14 mouse cellular contexts compared by ENCODE assay signal in genomic region chr8:71282621-71283020, GRCm38 (mm10). TPM values are rescaled to one million over a fixed set of nuclear protein-coding genes. Genes with fewer than 3 reads are reported as not detected.
A peak's percentile ranks its signal among the peaks of the same experiment; 100 is the strongest.
DNase-seq lines count a peak whose midpoint lies in the region; ATAC-seq and TF ChIP-seq lines count a peak whose summit lies in the region.
"Had no signal": no experiment of that assay in that cellular context is flagged by ENCODE, and none has a peak within 500 bp of the region (broad histone marks: within the 10 kb centered on the region; RNA-seq: fewer than 3 reads in every experiment).

No protein-coding gene starts in this region.

- H3K9me3 ChIP-seq in embryonic facial prominence, embryonic 13.5 days = no peaks in the 10 kb centered on the region
- no peaks in the 10 kb centered on the region for H3K9me3 ChIP-seq in embryonic facial prominence, embryonic 10.5 days
- no peaks in the 10 kb centered on the region for H3K9me3 ChIP-seq in embryonic facial prominence, embryonic 14.5 days (ENCODE audit: control insufficient read depth, low read length)
- no peaks in the 10 kb centered on the region for H3K9me3 ChIP-seq in midbrain, embryonic 10.5 days (replicated peaks)
- no peaks in the 10 kb centered on the region for H3K9me3 ChIP-seq in midbrain, postnatal 0 days (ENCODE audit: low read length)
- no peaks in the 10 kb centered on the region for H3K9me3 ChIP-seq in hindbrain, embryonic 10.5 days
- H3K9me3 ChIP-seq: forebrain, embryonic 15.5 days; megakaryocyte, embryonic 14.5 days; neural tube, embryonic 13.5 days had no signal

- 0 out of 2 replicates have a peak overlapping the region, but pooled peaks have one; percentile 3 for H3K9ac ChIP-seq in embryonic facial prominence, embryonic 13.5 days
- no peak overlapping the region for H3K9ac ChIP-seq in embryonic facial prominence, embryonic 14.5 days (ENCODE audit: low read depth, low read length)
- no peak overlapping the region for H3K9ac ChIP-seq in midbrain, postnatal 0 days (replicated peaks; ENCODE audit: low read length, poor library complexity, severe bottlenecking)
- H3K9ac ChIP-seq: forebrain, embryonic 15.5 days; neural tube, embryonic 13.5 days had no signal

- 55% methylated on average over 5 of the region's 5 CpGs for WGBS in embryonic facial prominence, embryonic 13.5 days
- 81% methylated on average over 5 of the region's 5 CpGs for WGBS in embryonic facial prominence, embryonic 10.5 days
- WGBS in embryonic facial prominence, embryonic 14.5 days = 53% methylated on average over 5 of the region's 5 CpGs
- WGBS in midbrain, embryonic 10.5 days = 81% methylated on average over 5 of the region's 5 CpGs
- 70% methylated on average over 5 of the region's 5 CpGs for WGBS in midbrain, postnatal 0 days
- WGBS in hindbrain, embryonic 10.5 days = 88% methylated on average over 5 of the region's 5 CpGs

- no peaks in the 10 kb centered on the region for H3K27me3 ChIP-seq in embryonic facial prominence, embryonic 13.5 days
- no peaks in the 10 kb centered on the region for H3K27me3 ChIP-seq in embryonic facial prominence, embryonic 10.5 days (replicated peaks; ENCODE audit: low read depth, poor library complexity, severe bottlenecking)
- H3K27me3 ChIP-seq in embryonic facial prominence, embryonic 14.5 days (replicated peaks; ENCODE audit: control insufficient read depth, insufficient read depth, low read length) = no peaks in the 10 kb centered on the region
- no peaks in the 10 kb centered on the region for H3K27me3 ChIP-seq in midbrain, embryonic 10.5 days (ENCODE audit: low read depth, poor library complexity, severe bottlenecking)
- no peaks in the 10 kb centered on the region for H3K27me3 ChIP-seq in midbrain, postnatal 0 days (ENCODE audit: insufficient read depth, low read length)
- H3K27me3 ChIP-seq in hindbrain, embryonic 10.5 days (ENCODE audit: insufficient read depth, poor library complexity, severe bottlenecking) = no peaks in the 10 kb centered on the region
- H3K27me3 ChIP-seq: forebrain, embryonic 15.5 days; megakaryocyte, embryonic 14.5 days; neural tube, embryonic 13.5 days had no signal

- no peak for ATAC-seq in embryonic facial prominence, embryonic 13.5 days (ENCODE audit: insufficient number of reproducible peaks, insufficient read depth, low FRiP score, low TSS enrichment, low read depth)
- peak; percentile 47; the same call in 1 of the 2 replicates for ATAC-seq in embryonic facial prominence, embryonic 14.5 days (ENCODE audit: low read depth)
- ATAC-seq in midbrain, postnatal 0 days (ENCODE audit: low FRiP score) = no peak
- ATAC-seq: forebrain, embryonic 15.5 days had no signal

- H3K27ac ChIP-seq in embryonic facial prominence, embryonic 13.5 days = peak overlapping the region; percentile 22; the same call in 1 of the 2 replicates
- H3K27ac ChIP-seq in embryonic facial prominence, embryonic 10.5 days (replicated peaks) = no peak overlapping the region
- H3K27ac ChIP-seq in embryonic facial prominence, embryonic 14.5 days (replicated peaks; ENCODE audit: low read depth, low read length) = no peak overlapping the region; the same call in 1 of the 2 replicates
- H3K27ac ChIP-seq in midbrain, embryonic 10.5 days (replicated peaks) = no peak overlapping the region
- no peak overlapping the region for H3K27ac ChIP-seq in midbrain, postnatal 0 days (ENCODE audit: low read depth, low read length)
- H3K27ac ChIP-seq in hindbrain, embryonic 10.5 days = no peak overlapping the region
- H3K27ac ChIP-seq: forebrain, embryonic 15.5 days; layer of hippocampus, adult 2 months; neural tube, embryonic 13.5 days had no signal

- no peak for DNase-seq in embryonic facial prominence, embryonic 10.5 days (ENCODE audit: low spot score)
- peak; percentile 69 for DNase-seq in embryonic facial prominence, embryonic 14.5 days (ENCODE audit: low spot score)
- DNase-seq in heart, postnatal 10 days = peak; percentile 67 to 68
- DNase-seq in lung, postnatal 14 days = peak; percentile 30
- no peak for DNase-seq in midbrain, embryonic 10.5 days (ENCODE audit: low spot score)
- no peak for DNase-seq in midbrain, postnatal 0 days (ENCODE audit: low spot score)
- DNase-seq in hindbrain, embryonic 10.5 days (ENCODE audit: low spot score) = no peak
- DNase-seq: kidney, adult 11 months; right cerebral cortex, postnatal 14 days had no signal

- no peak overlapping the region for H3K4me3 ChIP-seq in embryonic facial prominence, embryonic 13.5 days
- no peak overlapping the region for H3K4me3 ChIP-seq in embryonic facial prominence, embryonic 10.5 days
- H3K4me3 ChIP-seq in embryonic facial prominence, embryonic 14.5 days (ENCODE audit: low read depth, low read length) = no peak overlapping the region
- H3K4me3 ChIP-seq in midbrain, embryonic 10.5 days = no peak overlapping the region
- no peak overlapping the region for H3K4me3 ChIP-seq in midbrain, postnatal 0 days (ENCODE audit: low read depth, low read length)
- no peak overlapping the region for H3K4me3 ChIP-seq in hindbrain, embryonic 10.5 days
- H3K4me3 ChIP-seq: forebrain, embryonic 15.5 days; layer of hippocampus, adult 2 months; neural tube, embryonic 13.5 days had no signal

- H3K36me3 ChIP-seq in embryonic facial prominence, embryonic 13.5 days = no peaks in the 10 kb centered on the region
- peaks cover 4% of the 10 kb centered on the region for H3K36me3 ChIP-seq in embryonic facial prominence, embryonic 10.5 days (replicated peaks)
- H3K36me3 ChIP-seq in embryonic facial prominence, embryonic 14.5 days (ENCODE audit: control insufficient read depth, insufficient read depth, low read length) = no peaks in the 10 kb centered on the region
- H3K36me3 ChIP-seq in midbrain, embryonic 10.5 days = peaks cover 3% of the 10 kb centered on the region; the same call in 1 of the 2 replicates
- no peaks in the 10 kb centered on the region; the same call in 1 of the 2 replicates for H3K36me3 ChIP-seq in midbrain, postnatal 0 days (ENCODE audit: insufficient read depth, low read length)
- H3K36me3 ChIP-seq in hindbrain, embryonic 10.5 days = peaks cover 5% of the 10 kb centered on the region
- H3K36me3 ChIP-seq: forebrain, embryonic 15.5 days; neural tube, embryonic 13.5 days had no signal

- H3K4me2 ChIP-seq in embryonic facial prominence, embryonic 13.5 days = no peak overlapping the region
- H3K4me2 ChIP-seq in embryonic facial prominence, embryonic 14.5 days (ENCODE audit: low read depth, low read length) = no peak overlapping the region
- no peak overlapping the region for H3K4me2 ChIP-seq in midbrain, postnatal 0 days (ENCODE audit: low read depth, low read length, poor library complexity, severe bottlenecking)
- H3K4me2 ChIP-seq: forebrain, embryonic 15.5 days; neural tube, embryonic 13.5 days had no signal

- no peak for TF ChIP-seq CTCF in midbrain, postnatal 0 days (IDR thresholded peaks at IDR 0.05)

- intact Hi-C loops in heart, postnatal 10 days (cut with DNase I) = no loop called here

- peaks cover 9% of the 10 kb centered on the region for H3K4me1 ChIP-seq in embryonic facial prominence, embryonic 13.5 days
- H3K4me1 ChIP-seq in embryonic facial prominence, embryonic 10.5 days = no peaks in the 10 kb centered on the region
- H3K4me1 ChIP-seq in embryonic facial prominence, embryonic 14.5 days (ENCODE audit: control insufficient read depth, insufficient read depth, low read length) = peaks cover 3% of the 10 kb centered on the region; the same call in 1 of the 2 replicates
- H3K4me1 ChIP-seq in midbrain, embryonic 10.5 days = no peaks in the 10 kb centered on the region
- no peaks in the 10 kb centered on the region for H3K4me1 ChIP-seq in midbrain, postnatal 0 days (ENCODE audit: insufficient read depth, low read length)
- no peaks in the 10 kb centered on the region for H3K4me1 ChIP-seq in hindbrain, embryonic 10.5 days (replicated peaks)
- H3K4me1 ChIP-seq: forebrain, embryonic 15.5 days; neural tube, embryonic 13.5 days had no signal

RNA-seq across cellular contexts. Expression of gene Haus8, which starts 9.9 kb away (rescaled TPM):
- 53.6 and 58.0 TPM in 2 replicates for polyA plus RNA-seq in embryonic facial prominence, embryonic 13.5 days (2015; fragmentation: Nextera tagmentation; extraction: Ambion mirVana)
- polyA plus RNA-seq in embryonic facial prominence, embryonic 10.5 days (2016; fragmentation: Nextera tagmentation; extraction: Ambion mirVana) = 62.9 and 66.3 TPM in 2 replicates
- polyA plus RNA-seq in embryonic facial prominence, embryonic 14.5 days (2014; fragmentation: Nextera tagmentation; extraction: Ambion mirVana) = 46.2 and 48.7 TPM in 2 replicates
- total RNA-seq in heart, postnatal 10 days (2021) = 10 to 100 TPM; 38.9 to 52.7 TPM
- polyA plus RNA-seq in midbrain, embryonic 10.5 days (2016; fragmentation: Nextera tagmentation; extraction: Ambion mirVana) = 60.8 and 61.4 TPM in 2 replicates
- 26.2 and 27.8 TPM in 2 replicates for total RNA-seq in midbrain, postnatal 0 days (2014; rRNA removed)
- 46.2 and 49.6 TPM in 2 replicates for polyA plus RNA-seq in midbrain, postnatal 0 days (2015; fragmentation: Nextera tagmentation; extraction: Ambion mirVana)
- 59.1 and 61.9 TPM in 2 replicates for polyA plus RNA-seq in hindbrain, embryonic 10.5 days (2016; fragmentation: Nextera tagmentation; extraction: Ambion mirVana)

RNA-seq across cellular contexts. Expression of gene Myo9b, which starts 10.1 kb away (rescaled TPM):
- polyA plus RNA-seq in embryonic facial prominence, embryonic 13.5 days (2015; fragmentation: Nextera tagmentation; extraction: Ambion mirVana) = 24.0 and 27.5 TPM in 2 replicates
- 27.9 and 28.6 TPM in 2 replicates for polyA plus RNA-seq in embryonic facial prominence, embryonic 10.5 days (2016; fragmentation: Nextera tagmentation; extraction: Ambion mirVana)
- polyA plus RNA-seq in embryonic facial prominence, embryonic 14.5 days (2014; fragmentation: Nextera tagmentation; extraction: Ambion mirVana) = 24.1 and 26.0 TPM in 2 replicates
- total RNA-seq in heart, postnatal 10 days (2021) = 10 to 100 TPM; 41.0 to 43.5 TPM
- 24.6 and 25.3 TPM in 2 replicates for polyA plus RNA-seq in midbrain, embryonic 10.5 days (2016; fragmentation: Nextera tagmentation; extraction: Ambion mirVana)
- 32.3 and 58.1 TPM in 2 replicates for total RNA-seq in midbrain, postnatal 0 days (2014; rRNA removed)
- polyA plus RNA-seq in midbrain, postnatal 0 days (2015; fragmentation: Nextera tagmentation; extraction: Ambion mirVana) = 6.9 and 7.6 TPM in 2 replicates
- polyA plus RNA-seq in hindbrain, embryonic 10.5 days (2016; fragmentation: Nextera tagmentation; extraction: Ambion mirVana) = 24.1 and 25.4 TPM in 2 replicates

Comparison
In these comparisons a context has a peak if more than half of its experiments do, and no peak if none do; other contexts are left out.
1. DNase-seq: peak in embryonic facial prominence, embryonic 14.5 days (single experiment), heart, postnatal 10 days (2 of 2) and lung, postnatal 14 days (single experiment); none in embryonic facial prominence, embryonic 10.5 days (single experiment), midbrain, embryonic 10.5 days (single experiment), midbrain, postnatal 0 days (single experiment) and hindbrain, embryonic 10.5 days (single experiment).